8 mouse cellular contexts compared by ENCODE assay signal in the genomic region with DNA sequence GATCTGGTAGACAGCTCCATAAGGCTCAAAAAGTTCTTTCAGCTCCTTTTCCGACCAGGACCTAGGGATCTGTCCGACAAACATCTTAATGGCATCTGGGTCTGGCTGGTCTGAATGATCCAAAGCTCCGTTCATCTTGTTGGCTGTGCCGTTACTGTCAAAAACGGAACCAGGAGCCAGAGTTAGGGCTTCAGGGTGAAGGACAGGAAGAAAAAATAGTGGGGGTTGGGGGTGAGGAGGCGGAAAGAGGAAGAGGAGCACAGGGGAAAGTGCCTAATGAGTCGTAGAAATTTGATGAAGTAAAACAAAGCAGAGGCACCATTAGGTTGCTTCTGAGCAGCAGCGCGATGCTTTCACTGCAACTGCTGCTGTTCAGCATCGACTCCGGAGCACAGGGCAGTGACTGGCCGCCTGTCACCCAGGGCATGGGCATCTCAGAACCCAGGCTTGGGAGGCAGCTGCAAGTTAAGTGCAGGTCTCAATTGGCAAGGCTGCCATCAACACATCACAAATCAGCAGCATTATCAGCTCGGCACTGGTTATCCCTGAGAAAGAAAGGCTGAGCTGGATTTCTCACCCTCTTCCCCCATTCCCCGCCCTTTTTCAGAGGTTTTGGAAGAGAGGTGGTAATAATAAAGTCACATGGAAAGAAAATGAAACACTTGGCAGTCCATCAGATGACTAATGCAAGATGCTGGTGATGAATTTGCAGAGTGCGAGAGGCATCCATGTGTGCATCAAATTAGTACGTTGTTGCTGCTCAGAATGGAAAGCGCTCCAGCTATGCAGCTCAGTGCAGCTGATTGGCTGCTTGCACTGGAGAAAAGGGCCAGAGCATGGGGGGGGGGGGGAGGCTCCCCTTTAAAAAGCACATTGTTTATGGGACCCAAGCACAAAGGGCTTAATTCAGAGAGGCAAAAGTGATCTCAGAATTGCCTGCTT.
DNase-seq lines count a peak whose midpoint lies in the region; ATAC-seq lines count a peak whose summit lies in the region.

No protein-coding gene starts in this region.

- peaks cover 25% of the 10 kb centered on the region for H3K4me1 ChIP-seq in embryonic facial prominence, embryonic 10.5 days
- peaks cover 13 to 19% of the 10 kb centered on the region in 2 experiments for H3K4me1 ChIP-seq in heart, embryonic 14.5 days (ENCODE audit: control insufficient read depth in 2 of 2, insufficient read depth in 2 of 2, low read length in 2 of 2)

- peak overlapping the region; percentile 50 for H3K4me3 ChIP-seq in embryonic facial prominence, embryonic 10.5 days
- peak overlapping the region; percentile 34 to 43 for H3K4me3 ChIP-seq in heart, embryonic 14.5 days (ENCODE audit: control insufficient read depth in 1 of 2, insufficient read depth in 1 of 2, low read depth in 1 of 2, low read length in 2 of 2)
- peak overlapping the region; percentile 96 for H3K4me3 ChIP-seq in macrophage (ENCODE audit: inconsistent target)

- DNase-seq in 416B (ENCODE audit: low read depth): peak; percentile 77
- peak; percentile 97 for DNase-seq in Muller cell, postnatal 12 days (ENCODE audit: inconsistent ontology term)
- DNase-seq in embryonic facial prominence, embryonic 10.5 days (ENCODE audit: low spot score): peak; percentile 54
- DNase-seq in layer of hippocampus, postnatal 36 days: peak; percentile 42 to 52
- peak; percentile 62 to 77 for DNase-seq in right cerebral cortex, postnatal 10 days (ENCODE audit: low spot score in 2 of 2)
- no peak for DNase-seq in MN1 (ENCODE audit: low spot score)

- no peak for ATAC-seq in heart, embryonic 14.5 days (ENCODE audit: insufficient number of reproducible peaks, insufficient read depth, low FRiP score, low read depth)

- peaks cover 56% of the 10 kb centered on the region for H3K79me2 ChIP-seq in macrophage (ENCODE audit: inconsistent target)

- H3K4me2 ChIP-seq in heart, embryonic 14.5 days (ENCODE audit: low read length): peak overlapping the region; percentile 75

- peak overlapping the region; percentile 42 for H3K9ac ChIP-seq in heart, embryonic 14.5 days (ENCODE audit: low read length)

- WGBS in embryonic facial prominence, embryonic 10.5 days: 11% methylated on average over 17 of the region's 17 CpGs
- WGBS in heart, embryonic 14.5 days: 11% methylated on average over 17 of the region's 17 CpGs
- WGBS in macrophage (ENCODE audit: missing documents): 2% methylated on average over 16 of the region's 17 CpGs

- H3K9me3 ChIP-seq in embryonic facial prominence, embryonic 10.5 days: no peaks in the 10 kb centered on the region
- H3K9me3 ChIP-seq in heart, embryonic 14.5 days (ENCODE audit: control insufficient read depth, low read length): no peaks in the 10 kb centered on the region

- H3K27me3 ChIP-seq in embryonic facial prominence, embryonic 10.5 days (replicated peaks; ENCODE audit: low read depth, poor library complexity, severe bottlenecking): peaks cover 3% of the 10 kb centered on the region; the same call in 1 of the 2 replicates
- no peaks in the 10 kb centered on the region for H3K27me3 ChIP-seq in heart, embryonic 14.5 days (ENCODE audit: control insufficient read depth, insufficient read depth, low read length)

- peak overlapping the region; percentile 75 for H3K27ac ChIP-seq in embryonic facial prominence, embryonic 10.5 days (replicated peaks)
- 0 out of 4 replicates have a peak overlapping the region, but pooled peaks of 1 of the 2 experiments have one; percentile 2 for H3K27ac ChIP-seq in heart, embryonic 14.5 days (replicated peaks in 1 of 2; ENCODE audit: control insufficient read depth in 1 of 2, insufficient read depth in 1 of 2, low read depth in 2 of 2, low read length in 2 of 2)
- peak overlapping the region; percentile 100 for H3K27ac ChIP-seq in macrophage

- H3K36me3 ChIP-seq in embryonic facial prominence, embryonic 10.5 days (replicated peaks): no peaks in the 10 kb centered on the region
- no peaks in the 10 kb centered on the region for H3K36me3 ChIP-seq in heart, embryonic 14.5 days (ENCODE audit: control insufficient read depth, insufficient read depth, low read length)
- H3K36me3 ChIP-seq in macrophage (ENCODE audit: inconsistent target): no peaks in the 10 kb centered on the region

Comparison
In these comparisons a context has a peak if more than half of its experiments do, and no peak if none do; other contexts are left out.
1. H3K4me3 ChIP-seq: peak in every context shown above with its lines; median percentile 96 in macrophage; 50 in embryonic facial prominence, embryonic 10.5 days; 38 in heart, embryonic 14.5 days.